Mouse (Mus musculus): ENCODE measurements around the gene Fam126a.

DNA sequence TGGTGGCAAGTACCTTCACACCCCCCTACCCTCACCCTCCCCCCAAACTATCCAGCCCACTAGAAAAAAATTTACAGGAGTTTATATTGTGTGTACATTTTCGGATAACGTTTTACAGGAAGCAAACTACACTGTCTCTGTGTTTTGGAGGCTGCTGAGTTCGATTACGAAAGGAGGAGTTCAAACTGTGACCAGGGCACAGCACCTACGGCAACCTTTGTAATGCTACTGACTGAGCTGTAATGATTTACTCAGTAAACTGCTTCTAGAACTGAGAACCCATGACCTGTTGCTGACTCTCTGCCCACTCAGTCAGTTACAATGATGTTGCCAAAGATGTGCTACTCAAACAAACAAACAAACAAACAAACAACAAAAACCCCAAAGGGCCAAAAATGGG is 34.5 kb downstream of the Fam126a start:
- TF ChIP-seq CTCF (IDR thresholded peaks at IDR 0.05; ENCODE audit: low read depth): no peak
- TF ChIP-seq EP300 (IDR thresholded peaks at IDR 0.05; ENCODE audit: low read depth): no peak
